8 mouse cellular contexts compared by ENCODE assay signal in the genomic region with DNA sequence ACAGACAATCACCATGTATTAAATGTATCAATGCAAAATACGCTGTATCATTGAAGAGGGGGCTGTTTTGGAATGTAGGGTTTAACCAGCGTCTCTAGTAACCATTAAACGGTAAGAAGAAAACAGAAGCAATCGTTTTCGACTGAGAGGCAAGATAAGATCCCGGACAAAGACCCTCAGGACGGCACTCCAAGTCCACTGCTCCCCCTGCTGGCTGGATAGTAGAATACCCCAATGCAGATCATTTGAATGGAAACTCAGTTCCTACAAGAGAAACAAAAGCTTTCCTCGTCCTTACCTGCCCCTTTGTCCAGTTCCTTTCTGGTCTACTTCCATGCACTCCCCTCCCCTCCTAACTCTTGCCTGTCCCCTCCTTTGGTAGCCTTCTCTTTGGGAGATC. TPM values are rescaled to one million over a fixed set of nuclear protein-coding genes. Genes with fewer than 3 reads are reported as not detected.
DNase-seq lines count a peak whose midpoint lies in the region; ATAC-seq and TF ChIP-seq lines count a peak whose summit lies in the region.

No protein-coding gene starts in this region.

- H3K4me3 ChIP-seq in forebrain, embryonic 10.5 days, result no peak overlapping the region
- no peak overlapping the region for H3K4me3 ChIP-seq in forebrain, embryonic 12.5 days (replicated peaks)
- H3K4me3 ChIP-seq in lung, postnatal 0 days (ENCODE audit: low read depth, low read length), result no peak overlapping the region

- ATAC-seq in forebrain, embryonic 12.5 days (ENCODE audit: low FRiP score), result no peak
- peak; percentile 75 for ATAC-seq in common myeloid progenitor, adult 5-6 weeks (replicated peaks; ENCODE audit: low read depth, poor library complexity, severe bottlenecking)
- peak; percentile 38 for ATAC-seq in inflammation-experienced regulatory T-cells, adult 6 months
- no peak for ATAC-seq in lung, postnatal 0 days

- H3K27me3 ChIP-seq in forebrain, embryonic 10.5 days (ENCODE audit: poor library complexity, severe bottlenecking), result no peaks in the 10 kb centered on the region
- H3K27me3 ChIP-seq in forebrain, embryonic 12.5 days, result no peaks in the 10 kb centered on the region
- H3K27me3 ChIP-seq in lung, postnatal 0 days (replicated peaks; ENCODE audit: insufficient read depth, low read length), result no peaks in the 10 kb centered on the region
- H3K27me3 ChIP-seq in splenic B cell, adult 2 months (ENCODE audit: control insufficient read depth, insufficient read depth, low read length, poor library complexity, severe bottlenecking), result no peaks in the 10 kb centered on the region

- no peak overlapping the region for H3K9ac ChIP-seq in forebrain, embryonic 12.5 days
- no peak overlapping the region for H3K9ac ChIP-seq in lung, postnatal 0 days (replicated peaks; ENCODE audit: low read depth)

- peak; percentile 83 for TF ChIP-seq CTCF in lung, postnatal 0 days (IDR thresholded peaks at IDR 0.05)

- WGBS in forebrain, embryonic 10.5 days, result 64% methylated on average over 8 of the region's 8 CpGs
- 52% methylated on average over 8 of the region's 8 CpGs for WGBS in forebrain, embryonic 12.5 days
- 15% methylated on average over 8 of the region's 8 CpGs for WGBS in lung, postnatal 0 days

- no peak for TF ChIP-seq EP300 in lung, postnatal 0 days (IDR thresholded peaks at IDR 0.05)

- peak; percentile 49 for DNase-seq in forebrain, embryonic 10.5 days (ENCODE audit: extremely low spot score, low spot score)
- DNase-seq in urinary bladder, adult 2 months (ENCODE audit: low spot score), result peak; percentile 35
- DNase-seq in urinary bladder, postnatal 4 days (ENCODE audit: low spot score in 2 of 2), result no peak
- peak; percentile 53 for DNase-seq in lung, postnatal 0 days (ENCODE audit: low spot score)
- DNase-seq in splenic B cell, adult 2 months (ENCODE audit: low read depth, low spot score), result peak; percentile 58

- H3K27ac ChIP-seq in forebrain, embryonic 10.5 days, result no peak overlapping the region
- no peak overlapping the region for H3K27ac ChIP-seq in forebrain, embryonic 12.5 days
- no peak overlapping the region for H3K27ac ChIP-seq in lung, postnatal 0 days (ENCODE audit: low read length)

- peaks cover 10% of the 10 kb centered on the region for H3K4me1 ChIP-seq in forebrain, embryonic 10.5 days
- peaks cover 9% of the 10 kb centered on the region; the same call in 1 of the 2 replicates for H3K4me1 ChIP-seq in forebrain, embryonic 12.5 days
- no peaks in the 10 kb centered on the region for H3K4me1 ChIP-seq in lung, postnatal 0 days (ENCODE audit: insufficient read depth, low read depth, low read length)

- no peak overlapping the region for H3K4me2 ChIP-seq in forebrain, embryonic 12.5 days
- no peak overlapping the region for H3K4me2 ChIP-seq in lung, postnatal 0 days (replicated peaks; ENCODE audit: low read depth, low read length)

- no peaks in the 10 kb centered on the region for H3K36me3 ChIP-seq in forebrain, embryonic 10.5 days (replicated peaks)
- H3K36me3 ChIP-seq in forebrain, embryonic 12.5 days (replicated peaks), result no peaks in the 10 kb centered on the region
- H3K36me3 ChIP-seq in lung, postnatal 0 days (ENCODE audit: insufficient read depth, low read length), result no peaks in the 10 kb centered on the region
- no peaks in the 10 kb centered on the region for H3K36me3 ChIP-seq in splenic B cell, adult 2 months (ENCODE audit: control insufficient read depth, insufficient read depth, low read length, poor library complexity, severe bottlenecking)

- no peaks in the 10 kb centered on the region for H3K9me3 ChIP-seq in forebrain, embryonic 10.5 days
- no peaks in the 10 kb centered on the region for H3K9me3 ChIP-seq in forebrain, embryonic 12.5 days
- H3K9me3 ChIP-seq in lung, postnatal 0 days (ENCODE audit: low read length), result no peaks in the 10 kb centered on the region

RNA-seq across cellular contexts. Expression of a gene that starts 41.1 kb away (rescaled TPM):
- 93.9 and 97.1 TPM in 2 replicates for polyA plus RNA-seq in forebrain, embryonic 10.5 days (2016; fragmentation: Nextera tagmentation; extraction: Ambion mirVana)
- polyA plus RNA-seq in forebrain, embryonic 12.5 days (2016; fragmentation: Nextera tagmentation; extraction: Ambion mirVana), result 146 and 193 TPM in 2 replicates
- 1,014 and 1,293 TPM in 2 replicates for polyA plus RNA-seq in urinary bladder, adult 2 months (2012; rRNA removed)
- 0.05 TPM in 2 replicates for total RNA-seq in common myeloid progenitor, adult 5-6 weeks (2017)
- polyA plus RNA-seq in inflammation-experienced regulatory T-cells, adult 6 months (2017; shearing (Covaris generic)), result under 1 TPM in 2 of 3 experiments, not detected in 1; 0.15 to 0.16 TPM
- 349 and 355 TPM in 2 replicates for polyA plus RNA-seq in lung, postnatal 0 days (2015; fragmentation: Nextera tagmentation; extraction: Ambion mirVana)

RNA-seq across cellular contexts. Expression of a gene that starts 54.9 kb away (rescaled TPM):
- 34.5 and 34.7 TPM in 2 replicates for polyA plus RNA-seq in forebrain, embryonic 10.5 days (2016; fragmentation: Nextera tagmentation; extraction: Ambion mirVana)
- polyA plus RNA-seq in forebrain, embryonic 12.5 days (2016; fragmentation: Nextera tagmentation; extraction: Ambion mirVana), result 35.3 and 36.7 TPM in 2 replicates
- polyA plus RNA-seq in urinary bladder, adult 2 months (2012; rRNA removed), result 29.1 and 29.2 TPM in 2 replicates
- 68.8 and 125 TPM in 2 replicates for total RNA-seq in common myeloid progenitor, adult 5-6 weeks (2017)
- polyA plus RNA-seq in inflammation-experienced regulatory T-cells, adult 6 months (2017; shearing (Covaris generic)), result 10 to 100 TPM in 2 of 3 experiments, 1 to 10 TPM in 1; 5.5 to 10.5 (median 10.3) TPM
- polyA plus RNA-seq in lung, postnatal 0 days (2015; fragmentation: Nextera tagmentation; extraction: Ambion mirVana), result 18.4 and 21.7 TPM in 2 replicates

Comparison
In these comparisons a context has a peak if more than half of its experiments do, and no peak if none do; other contexts are left out.
1. DNase-seq: peak in forebrain, embryonic 10.5 days (single experiment), urinary bladder, adult 2 months (single experiment), lung, postnatal 0 days (single experiment) and splenic B cell, adult 2 months (single experiment); none in urinary bladder, postnatal 4 days (0 of 2).
2. ATAC-seq: peak in common myeloid progenitor, adult 5-6 weeks (single experiment) and inflammation-experienced regulatory T-cells, adult 6 months (single experiment); none in forebrain, embryonic 12.5 days (single experiment) and lung, postnatal 0 days (single experiment).
3. RNA of a gene that starts 41.1 kb away (polyA plus RNA-seq): 1,014 to 1,293 TPM in urinary bladder, adult 2 months, 349 to 355 TPM in lung, postnatal 0 days, 146 to 193 TPM in forebrain, embryonic 12.5 days and 93.9 to 97.1 TPM in forebrain, embryonic 10.5 days; 0.15 to 0.16 TPM in inflammation-experienced regulatory T-cells, adult 6 months; every median in the first group is over 10 times any median in the second.